Mouse (Mus musculus) liver, embryonic 11.5 days (tissue): ENCODE results near the gene Dhtkd1. TPM values are rescaled to one million over a fixed set of nuclear protein-coding genes. Genes with fewer than 3 reads are reported as not detected.

ENCODE experiments used
- ATAC-seq: fragments of 200-750 bp; cut with Nextera tagmentation; replicated peaks from 2 replicates; pipeline ENCODE4 v1.8.0; 2017; ENCODE audit warnings: moderate number of reproducible peaks, mild to moderate bottlenecking, moderate TSS enrichment, moderate library complexity; ENCODE audit not compliant: low FRiP score
- DNase-seq: peaks from one replicate; pipeline ENCODE4 v3.0.0-alpha.2; 2017; ENCODE audit warnings: low spot score
- H3K27ac ChIP-seq: fragments of 300-500 bp; sonication (generic); 2 replicates; pipeline ENCODE4 v1.5.1; 2014; ENCODE audit warnings: mild to moderate bottlenecking, low read depth, low read length, control low read depth
- H3K27me3 ChIP-seq: fragments of 300-500 bp; sonication (generic); replicated peaks from 2 replicates; pipeline ENCODE4 v1.6.1; 2014; ENCODE audit warnings: low read length, mixed read lengths; ENCODE audit not compliant: control insufficient read depth, insufficient read depth
- H3K36me3 ChIP-seq: fragments of 300-500 bp; sonication (generic); 2 replicates; pipeline ENCODE4 v1.6.1; 2014; ENCODE audit warnings: mild to moderate bottlenecking, low read length, moderate library complexity, mixed read lengths; ENCODE audit not compliant: control insufficient read depth, insufficient read depth
- H3K4me1 ChIP-seq: fragments of 300-500 bp; sonication (generic); replicated peaks from 2 replicates; pipeline ENCODE4 v1.6.1; 2014; ENCODE audit warnings: low read length, mixed read lengths; ENCODE audit not compliant: control insufficient read depth, insufficient read depth
- H3K4me2 ChIP-seq: fragments of 300-500 bp; sonication (generic); 2 replicates; pipeline ENCODE4 v1.6.1; 2014; ENCODE audit warnings: mild to moderate bottlenecking, control low read depth, moderate library complexity
- H3K4me3 ChIP-seq: fragments of 300-500 bp; sonication (generic); 2 replicates; pipeline ENCODE4 v1.5.1; 2014; ENCODE audit warnings: low read depth, low read length, control low read depth
- H3K9ac ChIP-seq: fragments of 300-500 bp; sonication (generic); 2 replicates; pipeline ENCODE4 v1.6.1; 2014; ENCODE audit warnings: low read depth, low read length, control low read depth
- H3K9me3 ChIP-seq: fragments of 300-500 bp; sonication (generic); 2 replicates; pipeline ENCODE4 v1.6.1; 2016; ENCODE audit warnings: low read length, inconsistent platforms, mixed read lengths; ENCODE audit not compliant: control insufficient read depth
- WGBS: fragments of 180-500 bp; shearing (Covaris S2); extraction: QIAGEN DNeasy Blood & Tissue Kit; methylation state at CpG from one replicate; pipeline ENCODE4 v1.1.7; 2014; 5-methylcytosine and 5-hydroxymethylcytosine counted together
- polyA plus RNA-seq: library from polyadenylated mRNA; unstranded; fragments of >200 nt; fragmentation: Nextera tagmentation; extraction: Ambion mirVana; gene quantifications from 2 replicates; pipeline ENCODE4 v1.2.1, GENCODE M21; 2014

Dhtkd1 gene
- polyA plus RNA-seq, 1 experiment from 2014 or later: 3.5 TPM

DNA sequence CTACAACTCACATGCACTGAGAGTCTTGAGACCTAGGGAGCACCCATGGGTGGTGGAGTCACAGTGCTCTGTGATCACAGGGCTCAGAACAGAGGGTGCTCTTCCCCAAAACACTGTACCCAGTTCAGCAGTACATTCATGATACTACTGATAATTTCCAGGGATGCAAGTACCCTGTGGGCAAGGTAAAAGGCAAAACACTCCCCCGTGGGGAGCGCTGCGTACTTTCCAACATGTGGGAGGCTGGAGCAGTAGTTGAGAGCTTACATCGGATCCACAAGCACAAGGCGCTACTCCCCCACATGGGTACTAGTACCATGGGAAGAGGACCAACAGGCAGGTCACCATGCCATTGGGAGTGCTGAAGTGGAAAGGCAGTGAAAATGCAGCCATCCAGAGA, 15.1 kb downstream of the Dhtkd1 start:
- Histone ChIP-seq H3K4me2 (no peak overlapping the region), H3K9ac (no peak overlapping the region), H3K27me3 (no peaks in the 10 kb centered on the region), H3K36me3 (no peaks in the 10 kb centered on the region; the same call in 1 of the 2 replicates), H3K9me3 (no peaks in the 10 kb centered on the region), H3K4me1 (no peaks in the 10 kb centered on the region), H3K27ac (no peak overlapping the region), H3K4me3 (no peak overlapping the region)
- WGBS: 94% methylated on average over 5 of the region's 5 CpGs
- DNase-seq (no peak), ATAC-seq (no peak)

DNA sequence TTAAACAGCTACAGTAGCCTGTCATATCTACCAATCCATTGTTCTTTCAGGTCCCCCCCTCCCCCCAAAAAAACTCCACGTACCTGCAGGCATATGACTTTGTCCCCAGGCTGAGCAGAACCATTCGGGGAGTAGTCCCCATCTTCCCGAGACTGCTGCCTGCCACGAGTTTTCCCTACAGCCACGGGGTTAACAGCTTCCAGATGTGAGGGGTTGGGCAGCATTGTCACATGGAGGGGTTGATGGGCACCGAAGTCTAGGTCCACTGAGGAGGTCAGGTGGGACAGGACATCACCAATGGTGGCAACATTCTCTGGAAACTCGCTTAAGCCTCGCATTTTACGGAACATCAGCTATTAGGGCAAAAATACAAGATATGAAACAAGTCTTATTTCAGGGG, 18.8 kb downstream of the Dhtkd1 start:
- H3K4me3 ChIP-seq: no peak overlapping the region
- H3K4me1 ChIP-seq: no peaks in the 10 kb centered on the region
- H3K36me3 ChIP-seq: peaks cover under 1% of the 10 kb centered on the region; the same call in 1 of the 2 replicates
- no peaks in the 10 kb centered on the region for H3K27me3 ChIP-seq
- DNase-seq (no peak), ATAC-seq (no peak)
- whole genome bisulfite sequencing: 79% methylated on average over 9 of the region's 9 CpGs
- no peak overlapping the region for H3K4me2 ChIP-seq
- no peaks in the 10 kb centered on the region for H3K9me3 ChIP-seq
- H3K27ac ChIP-seq: no peak overlapping the region
- no peak overlapping the region for H3K9ac ChIP-seq

DNA sequence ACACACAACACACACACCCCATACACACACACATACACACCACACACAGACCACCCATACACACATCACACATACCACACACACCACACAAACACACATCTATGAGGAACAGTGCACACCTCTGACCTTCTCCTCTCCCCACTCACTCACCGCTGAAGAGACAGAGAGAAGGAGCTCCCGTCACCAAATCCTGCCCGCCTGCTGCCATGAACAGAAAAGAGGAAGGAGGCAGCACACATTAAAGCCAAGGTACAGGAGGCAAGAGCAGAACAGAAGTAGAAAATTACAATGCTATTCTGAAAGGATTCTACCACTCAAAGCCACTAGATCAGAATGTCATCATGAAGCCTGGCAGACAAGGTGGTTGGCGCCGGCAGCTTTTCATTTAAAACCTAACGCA, 19.8 kb downstream of the Dhtkd1 start:
- Histone ChIP-seq H3K36me3 (peaks cover 2% of the 10 kb centered on the region; the same call in 1 of the 2 replicates), H3K9me3 (no peaks in the 10 kb centered on the region), H3K4me3 (no peak overlapping the region), H3K4me2 (no peak overlapping the region), H3K27me3 (no peaks in the 10 kb centered on the region), H3K4me1 (no peaks in the 10 kb centered on the region), H3K27ac (no peak overlapping the region), H3K9ac (no peak overlapping the region)
- 90% methylated on average over 6 of the region's 6 CpGs for WGBS
- no peak for DNase-seq
- no peak for ATAC-seq

GRCm38 (mm10) chr2:5911282-5911965, 31.2 kb downstream of the Dhtkd1 start:
- ATAC-seq: no peak
- DNase-seq: no peak
- Histone ChIP-seq H3K4me1 (no peaks in the 10 kb centered on the region), H3K4me3 (no peak overlapping the region), H3K9ac (no peak overlapping the region), H3K27ac (no peak overlapping the region), H3K36me3 (no peaks in the 10 kb centered on the region), H3K27me3 (no peaks in the 10 kb centered on the region), H3K9me3 (no peaks in the 10 kb centered on the region), H3K4me2 (no peak overlapping the region)
- WGBS: 77% methylated on average over 16 of the region's 16 CpGs

- H3K4me1 ChIP-seq: no peaks in the 10 kb centered on the region
- H3K36me3 ChIP-seq: no peaks in the 10 kb centered on the region
- DNase-seq (no peak), ATAC-seq (no peak)
- H3K4me2 ChIP-seq: no peak overlapping the region
- no peak overlapping the region for H3K9ac ChIP-seq
- 42% methylated on average over 3 of the region's 3 CpGs for WGBS
- no peaks in the 10 kb centered on the region for H3K9me3 ChIP-seq
- no peak overlapping the region for H3K27ac ChIP-seq
- no peak overlapping the region for H3K4me3 ChIP-seq
- no peaks in the 10 kb centered on the region for H3K27me3 ChIP-seq
Observed at GRCm38 (mm10) chr2:5906625-5907024, 36.0 kb downstream of the Dhtkd1 start.

DNA sequence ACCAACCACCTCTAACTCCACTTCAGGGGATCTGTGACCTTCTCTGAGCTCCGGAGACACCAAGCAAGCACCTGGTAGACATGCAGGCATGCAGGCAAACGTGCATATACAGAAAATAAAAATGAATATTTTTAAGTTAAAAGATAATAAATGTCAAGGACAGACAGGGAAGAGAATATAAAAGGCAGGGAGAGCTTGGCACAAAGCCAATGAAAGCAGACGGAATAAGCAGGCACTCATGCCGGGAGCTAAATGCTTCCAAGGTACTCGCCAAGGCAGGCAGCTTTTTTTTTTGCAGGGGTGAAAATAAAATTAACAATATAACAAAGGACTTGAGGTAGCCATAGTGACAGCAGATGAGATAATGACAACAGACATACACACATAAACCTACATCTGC, 36.5 kb downstream of the Dhtkd1 start:
- Histone ChIP-seq H3K4me2 (no peak overlapping the region), H3K27ac (no peak overlapping the region), H3K4me1 (no peaks in the 10 kb centered on the region), H3K4me3 (no peak overlapping the region), H3K9me3 (no peaks in the 10 kb centered on the region), H3K9ac (no peak overlapping the region), H3K27me3 (no peaks in the 10 kb centered on the region), H3K36me3 (no peaks in the 10 kb centered on the region)
- ATAC-seq (no peak), DNase-seq (no peak)
- 68% methylated on average over 5 of the region's 5 CpGs for WGBS

DNA sequence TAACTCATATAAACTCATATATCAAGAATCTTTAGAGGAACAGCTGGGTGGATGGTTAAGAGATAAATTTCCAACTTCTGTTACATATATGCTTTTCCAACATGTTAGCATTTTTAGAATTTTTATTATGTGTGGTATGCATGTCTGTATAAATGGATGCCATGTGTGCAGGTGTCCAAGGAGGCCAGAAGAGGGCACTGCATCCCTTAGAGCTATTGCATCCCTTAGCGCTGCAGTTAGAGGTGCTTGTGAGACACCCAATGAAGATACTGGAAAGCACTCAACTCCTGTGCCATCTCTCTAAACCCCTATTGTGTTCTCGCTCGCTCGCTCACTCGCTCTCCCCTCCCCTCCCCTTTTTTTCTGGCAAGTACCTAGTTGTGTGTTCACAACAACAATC, 42.4 kb downstream of the Dhtkd1 start:
- Histone ChIP-seq H3K9ac (no peak overlapping the region), H3K27ac (no peak overlapping the region), H3K4me3 (no peak overlapping the region), H3K27me3 (no peaks in the 10 kb centered on the region), H3K4me1 (no peaks in the 10 kb centered on the region), H3K4me2 (no peak overlapping the region), H3K9me3 (no peaks in the 10 kb centered on the region), H3K36me3 (no peaks in the 10 kb centered on the region)
- no peak for ATAC-seq
- no peak for DNase-seq
- 69% methylated on average over 5 of the region's 5 CpGs for WGBS

- no peaks in the 10 kb centered on the region for H3K27me3 ChIP-seq
- peak; percentile 98 for DNase-seq
- H3K9me3 ChIP-seq: no peaks in the 10 kb centered on the region
- H3K27ac ChIP-seq: peak within 1 kb of the TSS; percentile 86
- WGBS: 1% methylated on average over 62 of the region's 62 CpGs
- peak within 1 kb of the TSS; percentile 91 for H3K4me3 ChIP-seq
- peaks cover 12% of the 10 kb centered on the region for H3K4me1 ChIP-seq
- ATAC-seq: peak; percentile 99
- H3K4me2 ChIP-seq: peak within 1 kb of the TSS; percentile 84
- peaks cover 5% of the 10 kb centered on the region; the same call in 1 of the 2 replicates for H3K36me3 ChIP-seq
- peak within 1 kb of the TSS; percentile 96 for H3K9ac ChIP-seq
Observed at GRCm38 (mm10) chr2:5894843-5895570, 47.6 kb downstream of the Dhtkd1 start, which contains the start of gene Sec61a2. TSS of gene Sec61a2 (minus strand) at chr2:5895432.
